Comparison of ENCODE assay signal across 22 mouse cellular contexts in genomic region chr12:96261978-96262377, GRCm38 (mm10).
"Had no signal": no experiment of that assay in that cellular context is flagged by ENCODE, and none has a peak within 500 bp of the region (broad histone marks: within the 10 kb centered on the region; RNA-seq: fewer than 3 reads in every experiment).

No protein-coding gene starts in this region.

- ATAC-seq: forebrain, embryonic 13.5 days; forebrain, embryonic 14.5 days; forebrain, embryonic 15.5 days; forebrain, embryonic 16.5 days; forebrain, postnatal 0 days had no signal

- DNase-seq: cerebellum, adult 2 months; cerebellum, adult 8-10 months; cerebellum, adult 9-10 months; cerebellum, adult 9-11 months; cerebellum, postnatal 10 days; cerebellum, postnatal 14 days; cerebellum, postnatal 25 days; cerebellum, postnatal 36 days; embryo, embryonic 11 days; forebrain, postnatal 0 days; gastrocnemius, adult 2 months; gastrocnemius, postnatal 10 days; gastrocnemius, postnatal 14 days; gastrocnemius, postnatal 25 days; gastrocnemius, postnatal 36 days; heart, adult 11 months; heart, adult 18-20 months; heart, adult 2 months had no signal
